Mouse (Mus musculus) kidney, embryonic 14.5 days (tissue): Measurements from ENCODE around the gene Dusp8. TPM values are rescaled to one million over a fixed set of nuclear protein-coding genes. Genes with fewer than 3 reads are reported as not detected.
A peak's percentile ranks its signal among the peaks of the same experiment; 100 is the strongest.

Source experiments
- ATAC-seq: fragments of 200-750 bp; cut with Nextera tagmentation; 2 replicates; pipeline ENCODE4 v1.8.0; 2017; ENCODE audit warnings: moderate number of reproducible peaks, mild to moderate bottlenecking, moderate TSS enrichment, moderate library complexity; ENCODE audit not compliant: low FRiP score, low TSS enrichment
- H3K27ac ChIP-seq: fragments of 300-500 bp; sonication (generic); 2 replicates; pipeline ENCODE4 v1.5.1; 2014; ENCODE audit warnings: low read depth, mild to moderate bottlenecking, low read length, moderate library complexity, mixed read lengths
- H3K27me3 ChIP-seq: fragments of 300-500 bp; sonication (generic); 2 replicates; pipeline ENCODE4 v1.6.1; 2014; ENCODE audit warnings: mild to moderate bottlenecking, low read length; ENCODE audit not compliant: control insufficient read depth, insufficient read depth
- H3K36me3 ChIP-seq: fragments of 300-500 bp; sonication (generic); 2 replicates; pipeline ENCODE4 v1.6.1; 2014; ENCODE audit warnings: low read length, mixed read lengths; ENCODE audit not compliant: control insufficient read depth, insufficient read depth
- H3K4me1 ChIP-seq: fragments of 300-500 bp; sonication (generic); 2 replicates; pipeline ENCODE4 v1.6.1; 2014; ENCODE audit warnings: low read length, mixed read lengths; ENCODE audit not compliant: control insufficient read depth, insufficient read depth
- H3K4me2 ChIP-seq: fragments of 300-500 bp; sonication (generic); replicated peaks from 2 replicates; pipeline ENCODE4 v1.6.1; 2014; ENCODE audit warnings: low read depth, mild to moderate bottlenecking, low read length
- H3K4me3 ChIP-seq: fragments of 300-500 bp; sonication (generic); 2 replicates; pipeline ENCODE4 v1.5.1; 2014; ENCODE audit warnings: mild to moderate bottlenecking, low read length
- H3K9ac ChIP-seq: fragments of 300-500 bp; sonication (generic); 2 replicates; pipeline ENCODE4 v1.6.1; 2014; ENCODE audit warnings: low read depth, mild to moderate bottlenecking, low read length, moderate library complexity
- H3K9me3 ChIP-seq: fragments of 300-500 bp; sonication (generic); 2 replicates; pipeline ENCODE4 v1.6.1; 2016; ENCODE audit warnings: low read length; ENCODE audit not compliant: control insufficient read depth
- WGBS: fragments of 180-500 bp; shearing (Covaris S2); extraction: QIAGEN DNeasy Blood & Tissue Kit; methylation state at CpG from one replicate; pipeline ENCODE4 v1.1.7; 2014; 5-methylcytosine and 5-hydroxymethylcytosine counted together
- polyA plus RNA-seq: library from polyadenylated mRNA; unstranded; fragments of >200 nt; fragmentation: Nextera tagmentation; extraction: Ambion mirVana; gene quantifications from 2 replicates; pipeline ENCODE4 v1.2.1, GENCODE M21; 2014

Dusp8 gene
- polyA plus RNA-seq, 1 experiment from 2014 or later = 1.2 TPM

- WGBS = 5% methylated on average over 31 of the region's 38 CpGs
- Histone ChIP-seq H3K4me3 (peak overlapping the region; percentile 39), H3K4me2 (peak overlapping the region; percentile 59), H3K4me1 (no peaks in the 10 kb centered on the region), H3K9ac (peak overlapping the region; percentile 47), H3K27ac (no peak overlapping the region), H3K27me3 (peaks cover 48% of the 10 kb centered on the region), H3K36me3 (no peaks in the 10 kb centered on the region), H3K9me3 (no peaks in the 10 kb centered on the region)
- ATAC-seq = no peak
Observed at GRCm38 (mm10) chr7:142082179-142082578, 13.5 kb downstream of the Dusp8 start.

GRCm38 (mm10) chr7:142081736-142082135, 13.9 kb downstream of the Dusp8 start:
- WGBS = 29% methylated on average over 15 of the region's 17 CpGs
- Histone ChIP-seq H3K9ac (no peak overlapping the region), H3K27ac (no peak overlapping the region), H3K4me3 (peak overlapping the region; percentile 39), H3K27me3 (peaks cover 48% of the 10 kb centered on the region), H3K9me3 (no peaks in the 10 kb centered on the region), H3K4me1 (no peaks in the 10 kb centered on the region), H3K36me3 (no peaks in the 10 kb centered on the region), H3K4me2 (peak overlapping the region; percentile 59)
- no peak for ATAC-seq

GRCm38 (mm10) chr7:142080876-142081275, 14.8 kb downstream of the Dusp8 start:
- Histone ChIP-seq H3K27ac (no peak overlapping the region), H3K4me3 (no peak overlapping the region), H3K27me3 (peaks cover 48% of the 10 kb centered on the region), H3K4me1 (no peaks in the 10 kb centered on the region), H3K9ac (no peak overlapping the region), H3K36me3 (no peaks in the 10 kb centered on the region), H3K9me3 (no peaks in the 10 kb centered on the region), H3K4me2 (no peak overlapping the region)
- no peak for ATAC-seq
- 60% methylated on average over 2 of the region's 2 CpGs for WGBS

GRCm38 (mm10) chr7:142079365-142079764, 16.3 kb downstream of the Dusp8 start:
- peaks cover 42% of the 10 kb centered on the region for H3K27me3 ChIP-seq
- no peak for ATAC-seq
- 54% methylated on average over 5 of the region's 5 CpGs for WGBS

GRCm38 (mm10) chr7:142077138-142077537, 18.5 kb downstream of the Dusp8 start:
- Histone ChIP-seq H3K4me2 (no peak overlapping the region), H3K9ac (no peak overlapping the region), H3K9me3 (no peaks in the 10 kb centered on the region), H3K4me3 (no peak overlapping the region), H3K27ac (no peak overlapping the region), H3K27me3 (peaks cover 20% of the 10 kb centered on the region), H3K4me1 (no peaks in the 10 kb centered on the region), H3K36me3 (no peaks in the 10 kb centered on the region)
- ATAC-seq = no peak
- 66% methylated on average over 3 of the region's 3 CpGs for WGBS

More at GRCm38 (mm10) chr7:142079365-142079764, 16.3 kb downstream of the Dusp8 start:
- H3K27ac ChIP-seq = no peak overlapping the region
- H3K4me2 ChIP-seq = no peak overlapping the region
- H3K9ac ChIP-seq = no peak overlapping the region
- H3K9me3 ChIP-seq = no peaks in the 10 kb centered on the region
- no peaks in the 10 kb centered on the region for H3K4me1 ChIP-seq
- no peaks in the 10 kb centered on the region for H3K36me3 ChIP-seq
- no peak overlapping the region for H3K4me3 ChIP-seq

- no peak overlapping the region for H3K9ac ChIP-seq
- 65% methylated on average over 8 of the region's 8 CpGs for WGBS
- no peak overlapping the region for H3K4me2 ChIP-seq
- H3K4me1 ChIP-seq = no peaks in the 10 kb centered on the region
- H3K9me3 ChIP-seq = no peaks in the 10 kb centered on the region
- peaks cover 4% of the 10 kb centered on the region; the same call in 1 of the 2 replicates for H3K27me3 ChIP-seq
- H3K27ac ChIP-seq = no peak overlapping the region
- H3K36me3 ChIP-seq = no peaks in the 10 kb centered on the region
- H3K4me3 ChIP-seq = no peak overlapping the region
- ATAC-seq = no peak
Observed at GRCm38 (mm10) chr7:142074146-142074886, 21.3 kb downstream of the Dusp8 start.

- no peak overlapping the region for H3K9ac ChIP-seq
- no peak for ATAC-seq
- H3K36me3 ChIP-seq = no peaks in the 10 kb centered on the region
- H3K4me1 ChIP-seq = no peaks in the 10 kb centered on the region
- H3K27me3 ChIP-seq = peaks cover 3% of the 10 kb centered on the region
- no peak overlapping the region for H3K4me3 ChIP-seq
- no peaks in the 10 kb centered on the region for H3K9me3 ChIP-seq
- no peak overlapping the region for H3K4me2 ChIP-seq
- H3K27ac ChIP-seq = no peak overlapping the region
Observed at GRCm38 (mm10) chr7:142071717-142072116, 23.9 kb downstream of the Dusp8 start.

- no peaks in the 10 kb centered on the region for H3K9me3 ChIP-seq
- no peak overlapping the region for H3K9ac ChIP-seq
- peak; percentile 55; the same call in 1 of the 2 replicates for ATAC-seq
- H3K27me3 ChIP-seq = peaks cover 3% of the 10 kb centered on the region
- no peak overlapping the region; the same call in 1 of the 2 replicates for H3K4me2 ChIP-seq
- H3K36me3 ChIP-seq = no peaks in the 10 kb centered on the region
- WGBS = 7% methylated on average over 9 of the region's 10 CpGs
- H3K4me1 ChIP-seq = no peaks in the 10 kb centered on the region
- H3K4me3 ChIP-seq = no peak overlapping the region
- no peak overlapping the region for H3K27ac ChIP-seq
Observed at GRCm38 (mm10) chr7:142071212-142071578, 24.4 kb downstream of the Dusp8 start.

GRCm38 (mm10) chr7:142070458-142071211, 25.0 kb downstream of the Dusp8 start:
- H3K4me1 ChIP-seq = no peaks in the 10 kb centered on the region
- H3K4me2 ChIP-seq = no peak overlapping the region; the same call in 1 of the 2 replicates
- H3K9me3 ChIP-seq = no peaks in the 10 kb centered on the region
- H3K36me3 ChIP-seq = no peaks in the 10 kb centered on the region
- peak; percentile 78 for ATAC-seq
- peaks cover 3% of the 10 kb centered on the region for H3K27me3 ChIP-seq
- H3K9ac ChIP-seq = no peak overlapping the region
- H3K27ac ChIP-seq = no peak overlapping the region
- WGBS = 14% methylated on average over 13 of the region's 13 CpGs
- H3K4me3 ChIP-seq = no peak overlapping the region
